Mouse (Mus musculus) right cerebral cortex, postnatal 36 days (tissue): ENCODE data around the gene Mgrn1.

Experiments
- DNase-seq, 2 experiments: peaks; one replicate each; pipeline ENCODE4 v3.0.0; 2022; ENCODE audit warnings: low spot score in 2 of 2, mixed read lengths in 1 of 2

Mgrn1 gene

GRCm38 (mm10) chr16:4879101-4879707 is 6.8 kb upstream of the Mgrn1 start:
- peak; percentile 56 to 66 for DNase-seq

DNA sequence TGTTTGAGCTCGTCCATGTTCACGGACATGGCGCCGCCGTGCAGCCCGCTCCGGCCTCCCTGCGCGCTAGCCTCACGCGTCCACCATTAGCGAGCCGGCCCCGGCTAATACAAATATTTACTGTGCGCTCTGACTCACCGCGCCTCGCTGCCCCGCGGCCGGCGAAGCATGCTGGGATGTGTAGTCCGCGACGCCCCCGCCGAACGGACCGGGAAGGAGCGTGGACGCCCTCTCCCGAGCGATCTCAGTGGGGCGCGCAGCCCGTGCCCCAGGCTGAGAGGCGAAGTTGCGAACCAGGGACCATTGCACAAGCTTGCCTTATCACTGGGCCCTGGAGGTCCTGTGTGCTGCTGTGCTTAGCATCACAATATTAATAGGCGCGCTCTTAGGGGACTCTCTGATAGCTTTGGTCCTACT is 6.3 kb upstream of the Mgrn1 start:
- DNase-seq: peak; percentile 89 to 90

- DNase-seq: peak; percentile 99
These were observed 5.8 kb upstream of the Mgrn1 start, which contains the start of gene Ubald1 for GRCm38 (mm10) chr16:4880136-4880825. Gene Ubald1 (minus strand): TSS chr16:4880315.

- DNase-seq: no peak
These were observed 4.4 kb upstream of the Mgrn1 start for GRCm38 (mm10) chr16:4881400-4882351.

GRCm38 (mm10) chr16:4884930-4885329 is 1.1 kb upstream of the Mgrn1 start:
- no peak for DNase-seq

- no peak for DNase-seq
These were observed 606 bp downstream of the Mgrn1 start for GRCm38 (mm10) chr16:4886690-4887020.

DNA sequence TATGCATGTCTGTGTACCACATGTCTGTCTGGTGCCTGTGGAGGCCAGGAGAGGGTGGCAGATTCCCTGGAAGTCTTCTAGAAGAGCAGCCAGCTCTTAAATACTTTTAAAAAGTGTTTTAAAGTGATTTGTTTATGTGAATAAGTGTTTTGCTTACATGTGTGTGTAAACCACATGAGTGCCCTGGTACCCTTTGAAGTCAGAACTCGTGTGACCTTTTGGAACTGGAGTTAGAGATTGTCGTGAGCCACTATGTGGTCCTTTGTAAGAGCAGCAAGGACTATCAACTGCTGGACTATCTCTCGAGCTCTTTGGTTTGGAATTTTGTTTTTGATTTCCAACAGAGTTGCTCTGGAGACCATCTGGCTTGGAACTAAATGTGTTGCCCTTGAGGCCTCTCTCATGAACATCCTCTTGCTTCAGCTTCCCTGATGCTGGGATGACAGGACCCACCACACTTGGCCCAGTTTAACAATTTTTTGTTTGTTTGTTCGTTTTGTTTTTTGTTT is 4.2 kb downstream of the Mgrn1 start:
- no peak for DNase-seq

DNA sequence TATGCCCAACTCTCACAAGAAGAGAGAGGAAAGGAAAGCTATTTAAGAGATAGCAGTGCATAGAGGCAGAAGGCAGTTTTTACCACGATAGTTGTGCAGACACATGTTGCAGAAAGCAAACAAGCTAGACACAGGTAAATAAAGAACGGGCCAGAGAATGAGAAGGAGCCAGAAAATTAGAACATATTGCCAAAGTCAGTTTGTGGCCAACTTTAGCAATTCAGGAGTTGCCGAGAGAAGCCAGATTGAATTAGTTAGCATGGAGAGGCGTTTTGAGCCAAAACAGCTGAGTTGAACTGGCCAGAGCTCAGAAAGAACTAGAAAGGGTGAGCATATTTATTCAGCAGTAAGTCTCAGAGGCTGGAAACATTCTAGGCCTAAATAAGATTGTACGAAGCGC is 6.1 kb downstream of the Mgrn1 start:
- DNase-seq: no peak

DNA sequence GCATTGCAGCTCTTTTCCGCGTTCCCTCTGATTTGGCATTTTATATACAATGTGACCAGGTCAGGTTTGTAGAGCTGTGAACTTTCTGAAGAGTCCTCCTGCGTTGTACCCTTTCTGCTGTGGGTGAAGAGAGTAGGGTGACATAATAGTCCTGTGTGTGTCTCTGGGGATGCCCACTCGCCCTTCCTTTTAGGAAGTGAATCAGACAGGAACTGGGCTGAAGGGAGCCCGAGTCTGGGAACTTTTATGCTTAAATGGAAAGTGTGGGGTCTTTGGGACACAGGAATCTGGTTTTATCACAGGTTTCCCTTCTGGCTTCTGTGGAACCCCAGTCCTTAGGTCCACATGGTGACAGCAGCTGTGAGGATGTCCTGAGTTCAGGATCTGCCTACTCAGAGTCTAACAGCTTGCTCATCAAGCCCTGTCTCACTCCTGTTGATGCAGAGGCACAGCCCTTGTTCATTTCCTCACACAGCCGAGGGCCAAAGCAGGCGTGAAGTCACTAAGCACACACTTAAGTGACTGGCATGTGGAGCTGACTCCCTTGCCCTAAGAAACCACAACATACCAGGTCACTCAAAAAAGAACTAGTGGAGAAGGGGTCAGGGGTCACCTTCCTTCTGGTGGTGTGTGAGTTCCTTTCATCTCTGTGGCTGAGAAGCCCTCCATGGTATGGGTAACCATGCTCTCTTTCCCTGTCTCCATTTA is 8.3 kb downstream of the Mgrn1 start:
- no peak for DNase-seq

DNA sequence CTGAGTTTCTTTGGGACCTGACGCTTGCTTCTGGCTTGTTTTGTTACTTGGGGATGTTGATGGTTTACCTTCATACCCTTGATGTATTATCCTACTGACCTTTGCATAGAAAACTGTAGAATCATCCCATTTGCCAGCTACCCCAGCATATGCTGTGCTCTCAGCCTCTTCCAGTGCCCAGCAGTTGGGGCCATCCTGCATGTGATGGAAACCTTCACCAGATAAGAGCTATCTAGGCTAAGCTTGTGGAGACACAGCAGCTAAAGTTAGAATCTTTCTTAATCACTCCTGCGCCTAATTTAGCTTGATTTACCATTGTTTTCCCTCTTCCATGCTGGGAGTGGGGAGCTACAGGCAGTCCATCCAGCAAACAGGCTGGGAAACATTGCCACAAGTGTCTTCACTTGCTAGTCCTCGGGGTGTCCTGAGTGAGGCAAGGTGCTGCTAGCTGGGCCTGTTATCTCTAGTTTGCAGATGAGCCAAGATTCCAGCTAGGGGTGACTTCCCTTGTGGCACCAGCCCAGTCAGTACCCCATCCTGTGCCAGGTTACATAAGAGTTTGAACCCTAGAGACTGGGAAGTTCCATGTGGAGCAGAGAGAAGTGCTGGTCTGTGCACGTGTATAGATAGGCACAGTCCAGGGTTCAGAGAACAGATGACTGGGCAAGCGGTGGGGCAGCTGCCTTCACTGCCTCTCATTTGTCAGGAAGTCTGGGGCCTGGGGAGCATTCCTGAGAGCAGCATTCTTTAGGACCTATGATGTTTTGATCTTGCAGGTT is 10.4 kb downstream of the Mgrn1 start:
- no peak for DNase-seq

DNA sequence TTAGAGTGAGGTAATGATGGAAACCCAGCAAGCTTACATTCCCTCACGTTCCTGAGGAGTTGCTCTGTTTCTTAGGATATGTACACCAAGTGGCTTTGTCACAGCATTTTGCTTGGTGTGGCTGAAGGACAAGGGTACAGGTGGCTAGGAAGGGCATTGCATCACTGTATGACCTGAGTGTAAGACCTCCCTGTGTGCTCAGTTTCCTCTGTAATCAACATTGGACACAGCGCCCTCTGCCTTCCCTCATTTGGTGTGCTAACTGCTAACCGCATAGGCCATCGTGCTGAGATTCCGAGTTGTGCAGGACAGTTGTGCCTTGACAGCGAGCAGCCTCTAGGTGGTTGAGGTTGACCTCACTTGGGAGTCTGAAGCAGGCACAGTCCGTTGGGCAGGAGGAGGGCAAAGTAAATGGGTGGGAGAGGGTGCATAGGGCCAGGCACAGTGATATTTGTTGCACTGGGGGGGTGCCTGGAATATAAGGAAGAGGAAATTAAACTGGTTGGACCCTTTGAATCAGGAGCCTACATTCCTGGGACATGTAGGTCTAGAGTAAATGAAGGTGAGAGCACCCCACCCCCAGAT is 11.2 kb downstream of the Mgrn1 start:
- no peak for DNase-seq

DNA sequence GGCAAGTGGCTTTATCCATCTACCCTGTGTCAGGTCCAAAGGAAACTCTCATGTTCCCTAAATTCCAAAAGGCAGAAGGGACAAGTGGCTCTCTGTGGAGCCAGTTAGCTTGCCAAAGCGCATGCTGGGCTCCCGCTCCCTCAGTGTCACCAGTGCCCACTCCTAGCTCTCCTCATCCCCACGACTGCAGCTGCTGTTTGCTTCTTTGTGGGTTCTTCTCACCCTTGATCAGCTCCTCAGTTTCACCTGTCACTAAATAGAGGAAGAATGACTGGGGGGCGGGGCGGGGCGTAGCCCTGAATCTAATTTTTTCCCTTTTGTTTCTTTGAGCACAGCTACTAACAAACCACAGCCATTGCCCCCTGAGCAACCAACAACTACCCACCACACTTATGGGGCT is 12.8 kb downstream of the Mgrn1 start:
- DNase-seq: no peak

DNA sequence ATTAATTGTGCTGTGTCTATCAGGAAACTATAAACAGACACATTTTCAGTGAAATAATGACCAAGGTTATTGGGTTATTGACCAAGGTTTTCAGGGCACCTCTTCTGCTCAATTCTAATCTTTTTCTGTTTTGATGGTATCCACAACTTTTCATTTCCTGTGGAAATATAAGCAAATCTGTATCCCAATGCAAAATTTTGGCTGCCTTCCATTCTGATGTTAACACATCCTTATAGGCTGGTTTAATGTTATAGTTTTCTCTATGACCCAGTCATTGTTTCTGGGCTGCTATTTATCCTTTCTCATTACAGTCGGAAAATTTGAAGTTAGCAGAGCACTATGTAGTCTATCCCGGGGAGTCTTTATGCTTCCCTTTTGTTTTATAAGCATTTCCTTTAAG is 13.7 kb downstream of the Mgrn1 start:
- DNase-seq: no peak

DNA sequence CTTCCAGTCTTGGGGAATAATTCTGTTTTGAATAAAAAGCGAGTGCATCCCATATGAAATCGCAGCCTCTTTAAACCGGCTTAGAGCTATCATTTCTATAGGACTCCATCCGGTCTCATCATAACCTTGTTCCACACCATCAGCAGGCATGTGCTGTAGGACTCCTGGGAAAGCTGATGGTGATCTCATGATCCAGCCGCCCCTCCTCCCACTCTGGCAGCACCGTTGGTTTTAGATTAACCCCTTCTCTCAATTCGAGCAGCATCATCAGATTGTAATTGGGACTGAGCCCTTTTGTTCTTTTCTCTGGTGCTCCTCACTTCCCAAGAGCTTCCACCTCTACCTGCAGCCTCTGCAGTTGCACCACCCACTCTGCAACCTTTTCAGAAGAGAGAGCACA is 15.1 kb downstream of the Mgrn1 start:
- no peak for DNase-seq

GRCm38 (mm10) chr16:4902390-4902789 is 16.3 kb downstream of the Mgrn1 start:
- no peak for DNase-seq

- DNase-seq: no peak
These were observed 17.5 kb downstream of the Mgrn1 start for GRCm38 (mm10) chr16:4903491-4904102.

DNA sequence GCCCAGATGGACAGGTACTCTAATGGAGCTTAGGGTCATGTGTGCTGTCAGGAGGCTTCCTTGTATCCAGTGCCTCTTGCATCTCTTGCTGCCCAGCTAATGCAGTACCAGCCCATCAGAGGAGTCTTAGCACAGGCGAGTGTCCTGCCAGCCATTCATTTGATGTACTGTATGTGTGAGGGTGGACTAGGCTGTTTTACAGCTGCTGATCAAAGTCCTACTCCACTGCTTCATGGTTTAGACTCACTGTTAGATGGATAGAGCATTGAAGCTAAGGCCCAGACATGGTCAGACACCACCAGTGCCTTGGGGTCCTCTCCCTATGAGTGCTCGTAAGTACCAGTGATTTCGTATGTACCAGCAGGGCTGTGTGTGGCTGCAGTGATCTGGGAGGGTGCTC is 18.8 kb downstream of the Mgrn1 start:
- no peak for DNase-seq

GRCm38 (mm10) chr16:4905591-4905990 is 19.5 kb downstream of the Mgrn1 start:
- no peak for DNase-seq

DNA sequence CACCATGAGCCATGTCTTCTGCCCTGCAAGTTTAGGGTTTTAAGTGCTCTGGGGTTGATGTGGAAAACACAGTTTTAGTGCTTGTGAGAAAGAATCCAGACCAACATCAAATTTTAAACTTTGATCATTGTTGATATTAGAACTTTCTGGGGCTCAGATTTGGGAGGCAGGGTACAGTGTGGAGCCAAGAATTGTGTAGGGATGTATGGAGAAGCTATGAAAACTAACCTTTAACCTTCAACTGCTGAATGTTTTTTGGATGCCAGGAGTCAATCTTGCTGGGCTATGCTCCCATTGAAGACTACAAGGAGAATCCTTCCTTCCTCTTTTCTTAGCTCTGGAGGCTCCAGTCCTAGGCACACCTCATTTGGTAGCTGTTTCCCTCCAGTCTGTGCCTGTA is 20.5 kb downstream of the Mgrn1 start:
- no peak for DNase-seq

DNA sequence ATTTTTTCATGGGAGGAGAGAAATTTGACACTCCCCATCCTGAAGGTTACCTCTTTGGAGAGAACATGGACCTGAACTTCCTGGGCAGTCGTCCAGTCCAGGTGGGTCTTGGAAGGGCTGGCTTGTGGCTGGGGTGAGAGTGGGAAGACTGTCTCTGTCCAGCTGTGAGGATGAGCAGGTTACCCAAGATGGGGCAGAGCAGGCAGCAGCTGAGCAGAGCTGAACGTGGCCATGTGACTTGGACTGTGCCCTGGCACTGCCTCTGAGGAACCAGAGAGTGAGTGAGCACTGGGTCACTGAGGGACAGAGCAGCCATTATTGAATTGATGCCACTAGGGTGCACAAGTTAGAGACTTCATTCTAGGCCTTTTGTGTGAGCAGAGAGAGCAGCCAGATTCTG is 21.3 kb downstream of the Mgrn1 start:
- DNase-seq: no peak
